Mouse (Mus musculus) lung, adult 2 months (tissue): ENCODE data around the gene Gan.

Experiments used
- CTCF ChIP-seq: fragments of 200-500 bp; IDR thresholded peaks from 2 replicates; pipeline ENCODE4 v1.5.1; 2011; ENCODE audit warnings: mild to moderate bottlenecking, low read length, control low read depth; ENCODE audit not compliant: insufficient read depth
- POLR2A ChIP-seq: fragments of 200-500 bp; IDR thresholded peaks from 2 replicates; pipeline ENCODE4 v1.6.1; 2011; ENCODE audit warnings: low read depth, mild to moderate bottlenecking, control low read depth, low read length, borderline replicate concordance; ENCODE audit errors: extremely low read depth

GRCm38 (mm10) chr8:117256292-117256938, 98.5 kb downstream of the Gan start:
- TF ChIP-seq CTCF: no peak
- peak; percentile 67; the same call in 1 of the 2 replicates for TF ChIP-seq POLR2A
